Mouse (Mus musculus): ENCODE results near the gene Mfsd11.
"Not testable (repeated sequence)": the region's sequence is repeated elsewhere in the genome, so short reads cannot be mapped to it uniquely, and the experiment has no call there.

Gene Mfsd11

DNA sequence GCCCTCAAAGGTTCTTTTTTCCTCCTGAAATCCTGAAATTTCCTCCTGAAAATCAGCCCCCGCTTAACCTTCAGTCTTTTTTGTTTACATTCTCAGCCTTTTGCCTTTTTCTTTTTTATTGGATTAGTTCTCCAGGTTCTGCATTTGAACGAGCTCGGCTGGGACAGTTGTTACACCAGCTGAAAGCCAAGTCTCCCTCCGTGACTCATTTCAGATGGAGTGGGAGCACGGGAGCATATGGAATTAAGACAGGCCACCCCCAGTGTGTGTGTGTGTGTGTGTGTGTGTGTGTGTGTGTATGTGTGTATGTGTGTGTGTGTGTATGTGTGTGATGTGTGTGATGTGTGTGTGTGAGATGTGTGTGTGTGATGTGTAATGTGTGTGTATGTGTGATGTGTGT, 29.2 kb downstream of the Mfsd11 start:
- in situ Hi-C loops (cut with MseI, MboI), result no loop called here

GRCm38 (mm10) chr11:116882446-116882845, 30.2 kb downstream of the Mfsd11 start:
- in situ Hi-C loops (cut with MseI, MboI), result no loop called here

- in situ Hi-C loops (cut with MseI, MboI), result no loop called here
These were observed 31.8 kb downstream of the Mfsd11 start for GRCm38 (mm10) chr11:116884061-116884460.

- in situ Hi-C loops (cut with MseI, MboI), result no loop called here
These were observed 33.3 kb downstream of the Mfsd11 start for GRCm38 (mm10) chr11:116885275-116886151.

GRCm38 (mm10) chr11:116887136-116887535, 34.9 kb downstream of the Mfsd11 start:
- in situ Hi-C loops (cut with MseI, MboI), result no loop called here

DNA sequence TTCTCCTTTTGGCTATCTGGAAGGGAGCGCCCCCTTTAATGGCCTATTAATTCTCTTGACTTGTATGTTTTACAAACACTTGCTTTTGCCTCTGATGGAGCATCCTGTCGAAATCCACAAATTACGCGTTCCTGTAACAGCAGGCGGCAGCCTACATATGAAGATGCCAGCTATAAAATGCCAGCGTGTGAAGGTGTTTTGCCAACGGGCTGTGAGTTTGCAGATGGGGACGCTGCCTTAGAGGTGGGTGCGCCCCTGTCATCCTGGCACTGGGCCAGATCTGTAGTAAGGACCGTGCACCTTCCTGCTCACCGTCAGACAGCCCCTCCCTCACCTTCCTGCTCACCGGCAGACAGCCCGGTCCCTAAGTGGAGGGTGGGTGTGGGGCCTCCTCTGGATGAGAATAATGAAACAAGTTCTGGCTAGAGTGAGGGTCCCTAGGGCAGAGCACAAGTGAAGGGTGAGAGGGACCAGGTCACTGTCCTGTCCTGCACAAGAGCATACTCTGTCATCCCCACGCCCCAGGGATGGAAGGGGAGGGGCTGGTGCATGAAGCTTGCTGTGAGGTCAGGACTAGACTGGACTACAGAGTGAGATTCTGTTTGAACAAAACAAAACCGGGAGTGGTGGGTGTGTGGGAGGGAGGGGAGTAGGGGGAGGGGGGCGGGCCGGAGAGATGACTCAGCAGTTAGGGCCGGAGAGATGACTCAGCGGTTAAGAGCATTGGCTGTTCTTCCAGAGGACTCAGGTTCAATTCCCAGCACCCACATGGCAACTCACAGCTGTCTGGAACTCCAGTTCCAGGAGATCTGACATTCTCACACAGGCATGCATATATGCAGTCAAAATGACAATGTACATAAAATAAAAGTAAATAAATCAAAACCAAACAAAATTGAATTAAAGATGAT, 41.5 kb downstream of the Mfsd11 start:
- in situ Hi-C loops (cut with MseI, MboI), result no loop called here

DNA sequence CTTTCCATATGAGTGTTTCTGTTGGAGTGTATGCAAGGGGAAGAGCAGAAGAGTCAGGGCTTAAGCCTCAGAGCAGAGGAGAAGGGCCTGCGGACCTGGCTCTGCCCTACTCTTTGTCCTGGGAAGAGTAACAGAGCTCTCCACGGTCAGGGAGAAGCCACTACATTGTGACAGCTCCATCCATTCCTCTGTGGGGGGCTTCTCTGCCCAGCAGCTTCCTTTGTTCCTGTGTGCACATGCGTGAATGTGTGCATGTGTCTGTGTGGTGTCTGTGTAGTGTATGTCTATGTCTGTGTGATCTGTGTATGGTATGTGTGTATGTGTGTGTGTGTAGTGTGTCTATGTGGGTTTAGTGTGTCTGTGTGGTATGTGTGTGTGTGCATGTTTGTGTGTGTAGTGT, 43.2 kb downstream of the Mfsd11 start:
- in situ Hi-C loops (cut with MseI, MboI), result no loop called here

- in situ Hi-C loops (cut with MseI, MboI), result no loop called here
These were observed 47.0 kb downstream of the Mfsd11 start for GRCm38 (mm10) chr11:116899247-116899646.

- in situ Hi-C loops (cut with MseI, MboI), result not testable (repeated sequence)
These were observed 50.3 kb downstream of the Mfsd11 start for GRCm38 (mm10) chr11:116902588-116902987.

- in situ Hi-C loops (cut with MseI, MboI), result no loop called here
These were observed 53.7 kb downstream of the Mfsd11 start for GRCm38 (mm10) chr11:116905741-116906456.

DNA sequence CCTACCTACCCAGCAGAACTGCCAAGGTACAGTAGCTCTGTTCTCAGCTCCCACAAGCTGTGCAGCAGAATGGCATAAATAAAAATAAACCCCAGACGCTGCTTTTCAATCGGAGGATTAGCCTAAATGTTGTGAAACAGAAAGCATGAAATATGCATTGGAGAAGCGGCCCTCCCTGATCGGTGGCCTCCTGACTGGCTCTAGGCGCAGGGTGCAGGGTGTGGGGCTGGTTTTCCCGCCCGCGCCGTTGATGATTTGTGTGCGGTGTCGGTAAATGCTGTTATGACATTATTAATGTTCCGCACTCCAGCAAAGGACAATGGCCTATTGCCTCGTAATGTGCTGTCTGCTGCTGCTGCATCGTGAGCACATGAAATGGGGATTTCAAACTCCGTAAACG, 61.3 kb downstream of the Mfsd11 start:
- in situ Hi-C loops (cut with MseI, MboI), result loop anchor here (10.0 kb wide), 1 partner anchor 131 kb away; no protein-coding TSS in a partner anchor

GRCm38 (mm10) chr11:116914267-116914885, 62.1 kb downstream of the Mfsd11 start:
- in situ Hi-C loops (cut with MseI, MboI), result loop anchor here (10.0 kb wide), 1 partner anchor 130 kb away; no protein-coding TSS in a partner anchor

GRCm38 (mm10) chr11:116915241-116915640, 63.0 kb downstream of the Mfsd11 start:
- in situ Hi-C loops (cut with MseI, MboI), result loop anchor here (10.0 kb wide), 1 partner anchor 130 kb away; no protein-coding TSS in a partner anchor

DNA sequence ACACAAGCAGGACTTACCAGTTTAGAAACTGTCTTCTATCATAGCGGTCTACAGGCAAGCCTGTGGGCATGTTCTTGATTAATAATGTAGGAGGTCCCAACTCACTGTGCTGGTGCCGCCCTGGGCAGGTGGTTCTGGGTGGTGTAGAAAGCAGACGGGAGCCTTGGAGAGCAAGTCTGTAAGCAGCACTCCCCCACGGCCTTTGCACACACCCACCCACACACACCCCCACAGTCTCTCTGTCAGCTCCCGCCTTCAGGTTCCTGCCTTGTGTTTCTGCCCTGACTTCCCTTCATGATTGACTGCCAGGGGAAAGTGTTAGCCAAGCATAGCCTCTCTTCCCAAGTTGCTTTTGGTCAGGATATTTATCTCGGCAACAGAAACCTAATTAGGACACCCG, 65.1 kb downstream of the Mfsd11 start:
- in situ Hi-C loops (cut with MseI, MboI), result loop anchor here (10.0 kb wide), 1 partner anchor 127 kb away; no protein-coding TSS in a partner anchor

DNA sequence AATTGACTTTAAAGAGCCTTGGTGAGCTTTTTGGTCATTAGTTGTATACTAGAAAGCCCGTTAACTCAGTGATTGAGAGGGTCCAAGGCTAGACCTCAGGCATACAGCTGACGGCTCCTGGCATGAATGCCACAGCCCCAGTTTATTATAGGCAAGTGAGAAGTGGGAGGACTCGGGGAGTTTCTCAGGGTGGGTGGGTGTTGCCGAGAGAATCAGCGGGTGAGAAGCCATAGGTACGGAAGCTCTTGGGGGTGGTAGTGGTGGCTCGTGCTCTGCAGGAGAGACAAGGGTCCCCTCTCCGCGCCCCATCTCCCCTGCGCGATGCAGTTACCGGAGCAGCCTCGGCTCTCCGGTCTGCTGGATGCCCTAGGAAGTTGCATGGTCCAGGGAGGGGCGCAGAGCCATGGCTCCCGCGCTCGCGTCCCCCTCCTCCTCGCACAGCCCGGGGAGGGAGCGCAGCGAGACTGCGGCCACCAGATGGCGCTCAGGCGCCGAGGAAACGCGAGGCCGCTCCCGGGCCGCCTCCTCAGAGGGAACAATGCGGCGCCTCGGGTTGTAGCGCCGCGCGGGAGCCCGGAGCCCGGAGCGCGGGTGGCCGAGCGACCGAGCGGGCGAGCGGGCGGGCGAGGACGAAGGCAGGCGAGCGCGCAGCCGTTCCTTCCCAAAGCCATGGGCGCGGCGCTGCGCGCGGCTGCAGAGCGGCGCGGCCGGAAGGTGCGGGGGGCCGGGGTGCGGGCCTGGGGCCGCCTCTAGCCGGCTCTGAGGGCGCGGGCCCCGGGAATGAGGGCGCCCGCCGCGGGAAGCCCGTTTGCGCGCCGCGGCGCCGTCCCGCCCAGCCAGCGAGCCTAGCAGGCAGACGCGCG, 66.3 kb downstream of the Mfsd11 start, which contains the start of gene Mgat5b:
Mgat5b (plus strand) TSS at position 541 of the 863 bp plus-strand sequence.
- in situ Hi-C loops (cut with MseI, MboI), result loop anchor here (10.0 kb wide), 1 partner anchor 126 kb away; no protein-coding TSS in a partner anchor

DNA sequence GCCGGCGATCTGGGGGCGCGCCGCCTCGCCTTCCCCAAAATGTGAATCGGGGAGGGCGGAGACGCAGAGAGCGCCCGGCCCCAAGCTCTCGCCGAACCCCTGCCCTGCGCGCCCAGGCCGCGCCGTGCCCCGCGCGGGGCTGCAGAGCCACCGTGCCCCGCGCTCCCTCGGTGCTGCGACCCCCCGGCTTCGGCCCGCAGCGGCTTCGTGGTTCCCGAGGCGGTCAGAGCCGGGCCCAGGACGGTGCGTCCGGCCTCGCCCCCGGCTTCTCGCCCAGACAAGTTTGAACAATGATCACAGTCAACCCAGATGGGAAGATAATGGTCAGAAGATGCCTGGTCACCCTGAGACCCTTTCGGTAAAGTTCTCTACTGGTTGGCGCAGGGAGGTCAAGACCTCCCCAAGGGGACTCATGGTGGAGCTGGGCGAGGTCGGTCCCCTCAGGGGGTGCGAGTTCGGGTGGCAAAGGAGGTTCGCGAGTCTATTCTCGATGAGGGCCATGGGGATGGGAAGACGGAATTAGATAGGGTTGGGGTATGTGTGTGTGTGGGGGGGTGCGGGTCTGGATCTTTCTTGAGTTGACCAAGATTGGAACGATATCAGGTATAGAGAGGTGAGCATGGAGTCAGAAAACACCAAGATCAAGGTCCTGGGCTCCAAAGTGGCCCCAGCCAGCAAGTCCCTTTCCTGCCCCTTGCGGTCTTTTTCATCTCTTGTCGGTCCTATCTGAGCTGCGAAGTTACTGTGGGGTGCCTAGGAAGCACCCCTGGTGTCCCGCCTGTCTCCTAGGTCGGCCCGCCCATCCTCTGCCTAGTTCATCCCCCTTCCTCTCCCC, 67.2 kb downstream of the Mfsd11 start:
- in situ Hi-C loops (cut with MseI, MboI), result loop anchor here (5.0 to 10.0 kb wide), 2 partner anchors 78 to 125 kb away; no protein-coding TSS in a partner anchor

GRCm38 (mm10) chr11:116920746-116921145, 68.5 kb downstream of the Mfsd11 start:
- in situ Hi-C loops (cut with MseI, MboI), result loop anchor here in 1 of 2 experiments (5.0 kb wide), 1 partner anchor 77 kb away; no protein-coding TSS in a partner anchor

GRCm38 (mm10) chr11:116922058-116922457, 69.8 kb downstream of the Mfsd11 start:
- in situ Hi-C loops (cut with MseI, MboI), result loop anchor here in 1 of 2 experiments (5.0 kb wide), 1 partner anchor 75 kb away; no protein-coding TSS in a partner anchor
